Mouse (Mus musculus) limb, embryonic 11.5 days (tissue): ENCODE measurements around the gene Tmem50a. TPM values are rescaled to one million over a fixed set of nuclear protein-coding genes. Genes with fewer than 3 reads are reported as not detected.

ENCODE experiments used
- polyA plus RNA-seq: library from polyadenylated mRNA; unstranded; fragments of >200 nt; fragmentation: Nextera tagmentation; extraction: Ambion mirVana; gene quantifications from 2 replicates; pipeline ENCODE4 v1.2.1, GENCODE M21; 2014

Tmem50a gene
- polyA plus RNA-seq, 1 experiment from 2014 or later: 154 TPM

Other genes starting within 250 kb of the Tmem50a start
- 2.2 and 2.6 TPM in 2 replicates for gene Man1c1, start 210.7 kb downstream of the Tmem50a start, polyA plus RNA-seq
- 14.5 and 16.8 TPM in 2 replicates for gene Ldlrap1, start 147.0 kb downstream of the Tmem50a start, polyA plus RNA-seq
- 41.5 and 45.4 TPM in 2 replicates for gene Maco1, start 61.7 kb downstream of the Tmem50a start, polyA plus RNA-seq
- 12.6 and 14.8 TPM in 2 replicates for gene Rhd, start 50.5 kb downstream of the Tmem50a start, polyA plus RNA-seq
- 345 and 367 TPM in 2 replicates for gene Rsrp1, start 8.6 kb upstream of the Tmem50a start, polyA plus RNA-seq
- 69.8 and 75.6 TPM in 2 replicates for gene Syf2, start 15.9 kb upstream of the Tmem50a start, polyA plus RNA-seq
- gene Runx3, start 205.6 kb upstream of the Tmem50a start, polyA plus RNA-seq: 0.57 and 0.61 TPM in 2 replicates